Mouse (Mus musculus) natural killer cell, adult 2 months (primary cell): Measurements from ENCODE around the gene Oxct2b.
"Not testable (repeated sequence)": the region's sequence is repeated elsewhere in the genome, so short reads cannot be mapped to it uniquely, and the experiment has no call there.

ENCODE experiments used
- DNase-seq, 2 experiments: peaks; one replicate each; pipeline ENCODE4 v3.0.0; 2022; ENCODE audit warnings: low spot score in 2 of 2

Oxct2b gene

GRCm38 (mm10) chr4:123112216-123112764, 3.8 kb upstream of the Oxct2b start:
- DNase-seq: no peak

- DNase-seq: not testable (repeated sequence)
Measured at GRCm38 (mm10) chr4:123114651-123115050, 1.4 kb upstream of the Oxct2b start.

- DNase-seq: not testable (repeated sequence)
Measured at GRCm38 (mm10) chr4:123116640-123117039, 574 bp downstream of the Oxct2b start.

- DNase-seq: no peak
Measured at GRCm38 (mm10) chr4:123121286-123121685, 5.2 kb downstream of the Oxct2b start.

- no peak for DNase-seq
Measured at GRCm38 (mm10) chr4:123126626-123127025, 10.6 kb downstream of the Oxct2b start.

GRCm38 (mm10) chr4:123127051-123127450, 11.0 kb downstream of the Oxct2b start:
- no peak for DNase-seq

GRCm38 (mm10) chr4:123137551-123137950, 21.5 kb downstream of the Oxct2b start:
- no peak for DNase-seq

GRCm38 (mm10) chr4:123139513-123140154, 23.6 kb downstream of the Oxct2b start, which contains the start of gene Ppie:
TSS of gene Ppie (minus strand) at chr4:123139951.
- peak; percentile 46 to 63 for DNase-seq

GRCm38 (mm10) chr4:123147446-123148150, 31.5 kb downstream of the Oxct2b start:
- DNase-seq: no peak

- no peak for DNase-seq
Measured at GRCm38 (mm10) chr4:123152003-123152402, 35.9 kb downstream of the Oxct2b start.

GRCm38 (mm10) chr4:123152976-123153375, 36.9 kb downstream of the Oxct2b start:
- DNase-seq: no peak

GRCm38 (mm10) chr4:123155004-123155403, 38.9 kb downstream of the Oxct2b start:
- DNase-seq: peak in 1 of 2 experiments; percentile 7

GRCm38 (mm10) chr4:123155427-123155826, 39.4 kb downstream of the Oxct2b start:
- DNase-seq: no peak

- DNase-seq: no peak
Measured at GRCm38 (mm10) chr4:123155840-123156239, 39.8 kb downstream of the Oxct2b start.

- DNase-seq: no peak
Measured at GRCm38 (mm10) chr4:123160571-123160970, 44.5 kb downstream of the Oxct2b start.

- DNase-seq: not testable (repeated sequence)
Measured at GRCm38 (mm10) chr4:123161251-123161650, 45.2 kb downstream of the Oxct2b start.

GRCm38 (mm10) chr4:123162305-123162917, 46.3 kb downstream of the Oxct2b start:
- DNase-seq: no peak

- no peak for DNase-seq
Measured at GRCm38 (mm10) chr4:123164157-123164556, 48.1 kb downstream of the Oxct2b start.
